Mouse (Mus musculus): ENCODE data around the gene Wdr17.

GRCm38 (mm10) chr8:54718515-54718914, 168.5 kb downstream of the Wdr17 start:
- TF ChIP-seq POLR2A (IDR thresholded peaks at IDR 0.05; ENCODE audit: extremely low read depth, insufficient read depth, low read length), result no peak
- TF ChIP-seq CTCF (IDR thresholded peaks at IDR 0.05; ENCODE audit: extremely low read depth, insufficient read depth, low read length), result no peak

Data from cortical plate, adult 2 months (tissue).